ENCODE assay signal across 15 mouse cellular contexts in genomic region chr3:104640855-104641254, GRCm38 (mm10). TPM values are rescaled to one million over a fixed set of nuclear protein-coding genes. Genes with fewer than 3 reads are reported as not detected.
DNase-seq lines count a peak whose midpoint lies in the region; ATAC-seq lines count a peak whose summit lies in the region.
"Had no signal": no experiment of that assay in that cellular context is flagged by ENCODE, and none has a peak within 500 bp of the region (broad histone marks: within the 10 kb centered on the region; RNA-seq: fewer than 3 reads in every experiment).

No protein-coding gene starts in this region.

- no peaks in the 10 kb centered on the region for H3K9me3 ChIP-seq in forebrain, embryonic 10.5 days
- H3K9me3 ChIP-seq in forebrain, embryonic 13.5 days (replicated peaks), result no peaks in the 10 kb centered on the region
- H3K9me3 ChIP-seq in kidney, embryonic 16.5 days (ENCODE audit: low read length), result no peaks in the 10 kb centered on the region
- no peaks in the 10 kb centered on the region for H3K9me3 ChIP-seq in liver, embryonic 12.5 days (replicated peaks)
- no peaks in the 10 kb centered on the region for H3K9me3 ChIP-seq in midbrain, embryonic 11.5 days (ENCODE audit: control insufficient read depth, low read length)
- H3K9me3 ChIP-seq: hindbrain, embryonic 12.5 days; neural tube, embryonic 15.5 days had no signal

- DNase-seq in forebrain, embryonic 10.5 days (ENCODE audit: extremely low spot score, low spot score), result no peak
- DNase-seq in kidney, postnatal 25 days, result no peak
- peak; percentile 72 for DNase-seq in CD4-positive helper T cell, adult 2 months (ENCODE audit: low read depth, low spot score)
- no peak for DNase-seq in midbrain, embryonic 11.5 days (ENCODE audit: low spot score, missing footprints)
- no peak for DNase-seq in yolk sac, embryonic 10.5 days (ENCODE audit: low spot score)
- DNase-seq: adrenal gland, postnatal 25 days; cerebellum, adult 18-20 months; kidney, postnatal 10 days; midbrain, embryonic 14.5 days; right cerebral cortex, adult 18-20 months had no signal

- H3K36me3 ChIP-seq in forebrain, embryonic 10.5 days (replicated peaks), result no peaks in the 10 kb centered on the region
- H3K36me3 ChIP-seq in forebrain, embryonic 13.5 days (ENCODE audit: poor library complexity, severe bottlenecking), result no peaks in the 10 kb centered on the region
- no peaks in the 10 kb centered on the region for H3K36me3 ChIP-seq in kidney, embryonic 16.5 days (ENCODE audit: insufficient read depth, low read length)
- H3K36me3 ChIP-seq in liver, embryonic 12.5 days, result peaks cover 3% of the 10 kb centered on the region; the same call in 1 of the 2 replicates
- H3K36me3 ChIP-seq in midbrain, embryonic 11.5 days (ENCODE audit: control insufficient read depth, insufficient read depth, low read length), result no peaks in the 10 kb centered on the region
- H3K36me3 ChIP-seq: hindbrain, embryonic 12.5 days; neural tube, embryonic 15.5 days had no signal

- H3K4me1 ChIP-seq in forebrain, embryonic 10.5 days, result peaks cover 40% of the 10 kb centered on the region
- H3K4me1 ChIP-seq in forebrain, embryonic 13.5 days, result peaks cover 22% of the 10 kb centered on the region
- 0 out of 2 replicates have a peak, but pooled peaks cover 7% of the 10 kb centered on the region for H3K4me1 ChIP-seq in kidney, embryonic 16.5 days (ENCODE audit: insufficient read depth, low read length)
- H3K4me1 ChIP-seq in liver, embryonic 12.5 days, result peaks cover 68% of the 10 kb centered on the region
- H3K4me1 ChIP-seq in midbrain, embryonic 11.5 days (ENCODE audit: control insufficient read depth, insufficient read depth, low read length), result peaks cover 7% of the 10 kb centered on the region; the same call in 1 of the 2 replicates

- H3K4me3 ChIP-seq in forebrain, embryonic 10.5 days, result peak overlapping the region; percentile 83; the same call in 1 of the 2 replicates
- no peak overlapping the region for H3K4me3 ChIP-seq in forebrain, embryonic 13.5 days
- no peak overlapping the region for H3K4me3 ChIP-seq in kidney, embryonic 16.5 days (ENCODE audit: low read length)
- peak overlapping the region; percentile 98 for H3K4me3 ChIP-seq in liver, embryonic 12.5 days
- no peak overlapping the region for H3K4me3 ChIP-seq in midbrain, embryonic 11.5 days (ENCODE audit: low read depth, low read length)
- H3K4me3 ChIP-seq: hindbrain, embryonic 12.5 days; neural tube, embryonic 15.5 days had no signal

- no peak overlapping the region for H3K27ac ChIP-seq in forebrain, embryonic 10.5 days
- no peak overlapping the region for H3K27ac ChIP-seq in forebrain, embryonic 13.5 days
- no peak overlapping the region for H3K27ac ChIP-seq in kidney, embryonic 16.5 days (ENCODE audit: low read length)
- peak overlapping the region; percentile 90 for H3K27ac ChIP-seq in liver, embryonic 12.5 days
- no peak overlapping the region for H3K27ac ChIP-seq in midbrain, embryonic 11.5 days (ENCODE audit: low read depth, low read length)
- H3K27ac ChIP-seq: hindbrain, embryonic 12.5 days; neural tube, embryonic 15.5 days had no signal

- H3K27me3 ChIP-seq in forebrain, embryonic 10.5 days (ENCODE audit: poor library complexity, severe bottlenecking), result no peaks in the 10 kb centered on the region
- H3K27me3 ChIP-seq in forebrain, embryonic 13.5 days, result no peaks in the 10 kb centered on the region
- no peaks in the 10 kb centered on the region for H3K27me3 ChIP-seq in kidney, embryonic 16.5 days (ENCODE audit: insufficient read depth, low read length)
- H3K27me3 ChIP-seq in liver, embryonic 12.5 days (replicated peaks), result no peaks in the 10 kb centered on the region
- H3K27me3 ChIP-seq in midbrain, embryonic 11.5 days (ENCODE audit: control insufficient read depth, insufficient read depth, low read length), result no peaks in the 10 kb centered on the region
- H3K27me3 ChIP-seq: hindbrain, embryonic 12.5 days; neural tube, embryonic 15.5 days had no signal

- ATAC-seq in forebrain, embryonic 13.5 days, result no peak
- ATAC-seq in kidney, embryonic 16.5 days (ENCODE audit: low FRiP score, low TSS enrichment), result no peak
- ATAC-seq in liver, embryonic 12.5 days, result no peak
- no peak for ATAC-seq in midbrain, embryonic 11.5 days (ENCODE audit: low FRiP score)

- H3K9ac ChIP-seq in forebrain, embryonic 13.5 days, result no peak overlapping the region
- H3K9ac ChIP-seq in kidney, embryonic 16.5 days (replicated peaks; ENCODE audit: low read length), result no peak overlapping the region
- peak overlapping the region; percentile 99 for H3K9ac ChIP-seq in liver, embryonic 12.5 days
- H3K9ac ChIP-seq in midbrain, embryonic 11.5 days (ENCODE audit: low read length), result no peak overlapping the region
- H3K9ac ChIP-seq: hindbrain, embryonic 12.5 days; neural tube, embryonic 15.5 days had no signal

- no peak overlapping the region for H3K4me2 ChIP-seq in forebrain, embryonic 13.5 days
- peak overlapping the region; percentile 99; the same call in 1 of the 2 replicates for H3K4me2 ChIP-seq in kidney, embryonic 16.5 days (replicated peaks; ENCODE audit: low read depth, low read length)
- H3K4me2 ChIP-seq in liver, embryonic 12.5 days, result peak overlapping the region; percentile 93
- H3K4me2 ChIP-seq in midbrain, embryonic 11.5 days, result no peak overlapping the region
- H3K4me2 ChIP-seq: hindbrain, embryonic 12.5 days had no signal

RNA-seq across cellular contexts. Expression of gene Slc16a1, which starts 2.4 kb away (rescaled TPM):
- polyA plus RNA-seq in forebrain, embryonic 10.5 days (2016; fragmentation: Nextera tagmentation; extraction: Ambion mirVana), result 57.3 and 60.0 TPM in 2 replicates
- 18.4 and 19.7 TPM in 2 replicates for polyA plus RNA-seq in forebrain, embryonic 13.5 days (2015; fragmentation: Nextera tagmentation; extraction: Ambion mirVana)
- polyA plus RNA-seq in kidney, embryonic 16.5 days (2015; fragmentation: Nextera tagmentation; extraction: Ambion mirVana), result 44.0 and 48.7 TPM in 2 replicates
- polyA plus RNA-seq in liver, embryonic 12.5 days (2016; fragmentation: Nextera tagmentation; extraction: Ambion mirVana), result 95.7 and 96.9 TPM in 2 replicates
- 31.9 and 36.3 TPM in 2 replicates for polyA plus RNA-seq in midbrain, embryonic 11.5 days (2014; fragmentation: Nextera tagmentation; extraction: Ambion mirVana)

Comparison
In these comparisons a context has a peak if more than half of its experiments do, and no peak if none do; other contexts are left out.
1. H3K4me3 ChIP-seq: peak in forebrain, embryonic 10.5 days (single experiment) and liver, embryonic 12.5 days (single experiment); none in forebrain, embryonic 13.5 days (single experiment), kidney, embryonic 16.5 days (single experiment) and midbrain, embryonic 11.5 days (single experiment).
2. H3K4me2 ChIP-seq: peak in kidney, embryonic 16.5 days (single experiment) and liver, embryonic 12.5 days (single experiment); none in forebrain, embryonic 13.5 days (single experiment) and midbrain, embryonic 11.5 days (single experiment).